Mouse (Mus musculus) G1E (cell line): ENCODE measurements around the gene Ttyh1.

Experiments used
- CTCF ChIP-seq: IDR thresholded peaks from 2 replicates; pipeline ENCODE4 v1.5.1; 2012; ENCODE audit warnings: low read depth, low read length, inconsistent platforms, mixed read lengths
- GATA1 ChIP-seq: IDR thresholded peaks from 2 replicates; pipeline ENCODE4 v1.6.1; 2012; ENCODE audit warnings: borderline replicate concordance, low read length, inconsistent platforms, mixed read lengths

- TF ChIP-seq GATA1 (no peak), CTCF (no peak)
These were observed 28.0 kb upstream of the Ttyh1 start for GRCm38 (mm10) chr7:4091170-4091569.
